Mouse (Mus musculus) heart, embryonic 11.5 days (tissue): Measurements from ENCODE around the gene Limk2. TPM values are rescaled to one million over a fixed set of nuclear protein-coding genes. Genes with fewer than 3 reads are reported as not detected.

Experiments
- ATAC-seq: fragments of 200-750 bp; cut with Nextera tagmentation; replicated peaks from 2 replicates; pipeline ENCODE4 v1.8.0; 2017; ENCODE audit warnings: moderate library complexity; ENCODE audit not compliant: insufficient number of reproducible peaks, low FRiP score, low TSS enrichment
- H3K27ac ChIP-seq: fragments of 300-500 bp; sonication (generic); 2 replicates; pipeline ENCODE4 v1.5.1; 2014; ENCODE audit warnings: mild to moderate bottlenecking, low read depth, low read length
- H3K27me3 ChIP-seq: fragments of 300-500 bp; sonication (generic); 2 replicates; pipeline ENCODE4 v1.6.1; 2014; ENCODE audit warnings: mild to moderate bottlenecking, low read length, mixed read lengths; ENCODE audit not compliant: control insufficient read depth, insufficient read depth
- H3K36me3 ChIP-seq: fragments of 300-500 bp; sonication (generic); 2 replicates; pipeline ENCODE4 v1.6.1; 2014; ENCODE audit warnings: mild to moderate bottlenecking, low read length, moderate library complexity, mixed read lengths; ENCODE audit not compliant: control insufficient read depth, insufficient read depth
- H3K4me1 ChIP-seq: fragments of 300-500 bp; sonication (generic); 2 replicates; pipeline ENCODE4 v1.6.1; 2014; ENCODE audit warnings: low read length; ENCODE audit not compliant: control insufficient read depth, insufficient read depth
- H3K4me2 ChIP-seq: fragments of 300-500 bp; sonication (generic); 2 replicates; pipeline ENCODE4 v1.6.1; 2014; ENCODE audit warnings: mild to moderate bottlenecking, moderate library complexity
- H3K4me3 ChIP-seq: fragments of 300-500 bp; sonication (generic); 2 replicates; pipeline ENCODE4 v1.5.1; 2014; ENCODE audit warnings: low read depth, low read length
- H3K9ac ChIP-seq: fragments of 300-500 bp; sonication (generic); 2 replicates; pipeline ENCODE4 v1.6.1; 2014; ENCODE audit warnings: mild to moderate bottlenecking, low read depth, low read length, moderate library complexity
- H3K9me3 ChIP-seq: fragments of 300-500 bp; sonication (generic); replicated peaks from 2 replicates; pipeline ENCODE4 v1.6.1; 2016; ENCODE audit warnings: low read length; ENCODE audit not compliant: control insufficient read depth
- WGBS: fragments of 180-500 bp; shearing (Covaris S2); extraction: QIAGEN DNeasy Blood & Tissue Kit; methylation state at CpG from one replicate; pipeline ENCODE4 v1.1.7; 2014; ENCODE audit not compliant: insufficient replicate concordance; 5-methylcytosine and 5-hydroxymethylcytosine counted together
- polyA plus RNA-seq: library from polyadenylated mRNA; unstranded; fragments of >200 nt; fragmentation: Nextera tagmentation; extraction: Ambion mirVana; gene quantifications from 2 replicates; pipeline ENCODE4 v1.2.1, GENCODE M21; 2014

The Limk2 gene
- polyA plus RNA-seq, 1 experiment from 2014 or later: 61.8 TPM

DNA sequence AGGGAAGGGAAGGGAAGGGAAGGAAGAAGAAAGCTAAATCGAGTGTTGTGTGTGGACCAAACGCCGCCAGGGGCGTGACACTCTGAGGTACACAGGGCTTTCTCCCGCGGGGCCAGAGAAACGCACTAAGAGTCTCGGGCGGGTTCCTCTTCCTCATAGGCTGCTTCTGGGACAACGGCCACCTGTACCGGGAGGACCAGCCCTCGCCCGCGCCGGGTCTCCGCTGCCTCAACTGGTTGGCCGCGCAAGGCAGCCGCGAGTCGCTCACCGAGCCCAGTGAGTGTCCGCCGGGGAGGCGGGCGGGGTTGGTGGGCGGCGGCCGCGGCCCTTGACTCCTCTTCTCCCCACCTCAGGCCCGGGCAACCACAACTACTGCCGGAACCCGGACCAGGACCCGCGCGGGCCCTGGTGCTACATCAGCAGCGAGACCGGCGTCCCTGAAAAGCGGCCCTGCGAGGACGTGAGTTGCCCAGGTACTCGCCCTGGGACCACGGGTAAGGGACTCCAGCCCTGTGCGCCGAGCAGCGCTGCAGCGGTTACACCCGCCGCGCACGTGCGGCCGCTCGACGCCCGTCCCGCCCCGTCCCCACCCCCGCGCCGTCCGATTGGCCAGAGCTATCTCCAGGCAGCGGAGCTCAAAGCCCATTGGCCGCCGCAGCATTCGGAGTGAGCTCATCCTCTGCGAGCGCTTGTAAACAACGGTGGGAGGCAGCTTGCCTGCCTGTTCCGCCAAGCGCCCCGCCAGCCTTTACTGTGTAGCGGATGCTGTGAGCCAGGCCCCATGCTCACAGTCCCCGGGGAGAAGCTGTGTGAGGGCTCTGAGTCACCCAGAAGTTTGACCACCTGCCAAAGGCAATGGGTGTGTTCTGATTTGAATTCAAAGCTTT is 77.0 kb downstream of the Limk2 start:
- peak; percentile 95 for ATAC-seq
- H3K27ac ChIP-seq: peak overlapping the region; percentile 64
- under 1% methylated on average over 74 of the region's 75 CpGs for WGBS

GRCm38 (mm10) chr11:3330991-3331750 is 77.8 kb downstream of the Limk2 start:
- Histone ChIP-seq H3K36me3 (no peaks in the 10 kb centered on the region), H3K4me1 (peaks cover 24% of the 10 kb centered on the region), H3K9ac (peak overlapping the region; percentile 60), H3K9me3 (no peaks in the 10 kb centered on the region), H3K27me3 (no peaks in the 10 kb centered on the region), H3K4me3 (peak overlapping the region; percentile 46), H3K4me2 (peak overlapping the region; percentile 97), H3K27ac (no peak overlapping the region)
- 6% methylated on average over 14 of the region's 14 CpGs for WGBS
- ATAC-seq: no peak

More for the DNA sequence above, 77.0 kb downstream of the Limk2 start:
- peaks cover 30% of the 10 kb centered on the region for H3K4me1 ChIP-seq
- H3K9ac ChIP-seq: peak overlapping the region; percentile 68
- peak overlapping the region; percentile 97 for H3K4me2 ChIP-seq
- H3K27me3 ChIP-seq: no peaks in the 10 kb centered on the region
- H3K4me3 ChIP-seq: peak overlapping the region; percentile 46
- H3K9me3 ChIP-seq: no peaks in the 10 kb centered on the region
- no peaks in the 10 kb centered on the region for H3K36me3 ChIP-seq

- no peaks in the 10 kb centered on the region for H3K9me3 ChIP-seq
- ATAC-seq: no peak
- peaks cover 22% of the 10 kb centered on the region for H3K4me1 ChIP-seq
- peak overlapping the region; percentile 60 for H3K9ac ChIP-seq
- H3K4me2 ChIP-seq: peak overlapping the region; percentile 97
- under 1% methylated on average over 9 of the region's 9 CpGs for WGBS
- no peak overlapping the region for H3K27ac ChIP-seq
- H3K36me3 ChIP-seq: no peaks in the 10 kb centered on the region
- H3K27me3 ChIP-seq: no peaks in the 10 kb centered on the region
- peak overlapping the region; percentile 46 for H3K4me3 ChIP-seq
These were observed 78.4 kb downstream of the Limk2 start for GRCm38 (mm10) chr11:3330566-3330965.

DNA sequence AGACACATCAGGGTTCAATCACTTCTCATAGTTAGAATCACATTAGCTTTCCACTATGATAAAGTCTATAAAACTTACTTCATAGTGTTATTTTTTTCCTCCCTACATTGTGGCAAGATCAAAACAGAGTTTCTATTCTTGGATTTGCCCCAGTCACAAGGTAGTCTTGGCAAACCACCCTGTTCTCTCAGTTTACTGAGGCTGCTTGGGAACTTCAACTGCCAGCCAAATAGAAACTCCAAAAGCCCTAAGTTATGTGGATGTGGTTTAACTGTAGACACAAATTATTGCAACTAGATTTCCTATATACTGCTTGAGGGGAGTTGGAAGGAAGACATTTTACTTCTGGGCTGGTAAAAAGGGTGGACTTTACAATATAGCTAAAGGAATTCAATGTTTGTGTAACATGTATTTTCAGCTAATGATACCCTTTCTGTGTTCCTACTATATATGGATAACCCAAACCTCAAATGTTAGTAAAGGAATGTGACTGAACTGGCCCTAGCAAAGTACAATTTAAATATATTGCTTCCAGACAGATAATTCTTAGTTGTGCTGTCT is 79.0 kb downstream of the Limk2 start, which contains the start of gene Pik3ip1:
TSS of gene Pik3ip1 (plus strand) at position 511 of the 561 bp plus-strand sequence.
- no peak for ATAC-seq
- Histone ChIP-seq H3K9ac (peak within 1 kb of the TSS; percentile 60), H3K27ac (no peak within 1 kb of the TSS), H3K36me3 (no peaks in the 10 kb centered on the region), H3K27me3 (no peaks in the 10 kb centered on the region), H3K4me2 (peak within 1 kb of the TSS; percentile 97), H3K9me3 (no peaks in the 10 kb centered on the region), H3K4me3 (peak within 1 kb of the TSS; percentile 46), H3K4me1 (peaks cover 17% of the 10 kb centered on the region)

- 68% methylated on average over 11 of the region's 11 CpGs for WGBS
- H3K36me3 ChIP-seq: no peaks in the 10 kb centered on the region
- H3K4me2 ChIP-seq: no peak overlapping the region
- no peak overlapping the region for H3K9ac ChIP-seq
- H3K27me3 ChIP-seq: no peaks in the 10 kb centered on the region
- no peak overlapping the region for H3K27ac ChIP-seq
- H3K4me3 ChIP-seq: no peak overlapping the region
- no peaks in the 10 kb centered on the region for H3K9me3 ChIP-seq
- peaks cover 14% of the 10 kb centered on the region for H3K4me1 ChIP-seq
- no peak for ATAC-seq
These were observed 79.9 kb downstream of the Limk2 start for GRCm38 (mm10) chr11:3328806-3329775.

DNA sequence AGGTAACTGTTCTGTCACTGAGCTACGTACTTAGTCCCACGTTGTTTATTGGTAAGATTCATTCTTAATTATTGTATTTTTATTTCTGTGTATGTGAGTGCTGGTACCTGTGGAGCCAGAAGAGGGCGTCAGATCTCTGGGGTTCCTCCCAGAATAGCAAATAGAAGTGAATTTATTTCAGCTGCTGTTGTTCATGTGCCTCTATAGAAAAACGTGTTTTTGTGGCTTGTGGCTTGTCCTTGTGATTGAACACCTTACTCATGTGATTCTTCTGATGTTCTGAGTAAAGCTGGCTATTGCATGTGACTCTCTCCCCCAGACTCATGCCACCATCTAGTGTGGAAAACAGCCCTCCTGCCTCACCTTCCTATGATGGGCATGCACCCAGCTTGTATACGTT is 80.7 kb downstream of the Limk2 start:
- H3K9ac ChIP-seq: no peak overlapping the region
- H3K27ac ChIP-seq: no peak overlapping the region
- H3K36me3 ChIP-seq: no peaks in the 10 kb centered on the region
- no peak overlapping the region for H3K4me3 ChIP-seq
- H3K9me3 ChIP-seq: no peaks in the 10 kb centered on the region
- no peak for ATAC-seq
- WGBS: 72% methylated on average over 5 of the region's 5 CpGs
- peaks cover 14% of the 10 kb centered on the region for H3K4me1 ChIP-seq
- no peak overlapping the region for H3K4me2 ChIP-seq
- no peaks in the 10 kb centered on the region for H3K27me3 ChIP-seq

GRCm38 (mm10) chr11:3318286-3318685 is 90.7 kb downstream of the Limk2 start:
- H3K9ac ChIP-seq: no peak overlapping the region
- H3K4me2 ChIP-seq: no peak overlapping the region
- no peaks in the 10 kb centered on the region for H3K4me1 ChIP-seq
- H3K9me3 ChIP-seq: no peaks in the 10 kb centered on the region
- WGBS: 83% methylated on average over 3 of the region's 3 CpGs
- no peaks in the 10 kb centered on the region for H3K36me3 ChIP-seq
- no peak overlapping the region for H3K27ac ChIP-seq
- ATAC-seq: no peak
- H3K4me3 ChIP-seq: no peak overlapping the region
- no peaks in the 10 kb centered on the region for H3K27me3 ChIP-seq

DNA sequence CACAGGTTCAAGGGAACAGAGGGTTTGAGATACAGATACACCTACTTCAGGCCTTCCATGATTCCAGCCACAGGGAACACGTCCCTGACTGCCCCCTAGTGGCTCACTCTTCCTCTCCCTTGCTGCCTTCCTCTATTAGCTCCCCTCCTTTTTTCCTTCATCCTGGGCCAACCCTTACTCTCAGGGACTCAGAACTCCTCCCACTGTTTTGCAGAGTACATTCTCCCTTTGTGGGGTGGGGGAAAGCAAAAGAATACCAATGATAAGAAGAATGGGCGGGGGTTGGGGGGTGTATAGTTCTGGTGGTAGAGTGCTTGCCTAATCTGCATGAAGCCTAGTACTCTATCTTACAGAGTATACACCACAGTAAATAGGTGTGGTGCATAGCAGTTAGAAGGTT is 94.8 kb downstream of the Limk2 start:
- Histone ChIP-seq H3K4me3 (no peak overlapping the region), H3K27ac (no peak overlapping the region), H3K9ac (no peak overlapping the region), H3K36me3 (peaks cover 17% of the 10 kb centered on the region), H3K9me3 (no peaks in the 10 kb centered on the region), H3K4me2 (no peak overlapping the region), H3K27me3 (no peaks in the 10 kb centered on the region), H3K4me1 (no peaks in the 10 kb centered on the region)
- ATAC-seq: no peak
- 20% methylated on average over 2 of the region's 2 CpGs for WGBS
